Mouse (Mus musculus): Measurements from ENCODE around the gene Nedd4. TPM values are rescaled to one million over a fixed set of nuclear protein-coding genes. Genes with fewer than 3 reads are reported as not detected.

The Nedd4 gene
- polyA plus RNA-seq, 1 experiment, result 80.4 TPM

GRCm38 (mm10) chr9:72719143-72719542 is 57.0 kb downstream of the Nedd4 start:
- H3K4me1 ChIP-seq (replicated peaks; ENCODE audit: control insufficient read depth, insufficient read depth, low read length), result no peaks in the 10 kb centered on the region
- DNase-seq, result no peak
- no peak overlapping the region for H3K27ac ChIP-seq (ENCODE audit: control insufficient read depth, insufficient read depth, low read length)
- peaks cover 71% of the 10 kb centered on the region for H3K36me3 ChIP-seq (ENCODE audit: control insufficient read depth, insufficient read depth, low read length)
- H3K27me3 ChIP-seq (ENCODE audit: control insufficient read depth, insufficient read depth, low read length), result no peaks in the 10 kb centered on the region
- H3K4me3 ChIP-seq (ENCODE audit: control insufficient read depth, insufficient read depth, low read length), result no peak overlapping the region
- TF ChIP-seq CTCF (IDR thresholded peaks at IDR 0.05; ENCODE audit: borderline replicate concordance, control insufficient read depth, extremely low read depth, insufficient read depth, low read length, poor library complexity), result no peak
- no peak for TF ChIP-seq POLR2A (IDR thresholded peaks at IDR 0.05; ENCODE audit: control insufficient read depth, extremely low read depth, insufficient read depth, low read length, poor library complexity)
- 96% methylated on average over 4 of the region's 4 CpGs for WGBS

- Histone ChIP-seq H3K27ac (ENCODE audit: control insufficient read depth, insufficient read depth, low read length) (no peak overlapping the region), H3K4me1 (replicated peaks; ENCODE audit: control insufficient read depth, insufficient read depth, low read length) (no peaks in the 10 kb centered on the region; the same call in 1 of the 2 replicates), H3K4me3 (ENCODE audit: control insufficient read depth, insufficient read depth, low read length) (no peak overlapping the region), H3K36me3 (ENCODE audit: control insufficient read depth, insufficient read depth, low read length) (peaks cover 84% of the 10 kb centered on the region), H3K27me3 (ENCODE audit: control insufficient read depth, insufficient read depth, low read length) (no peaks in the 10 kb centered on the region)
- WGBS, result 95% methylated on average over 14 of the region's 14 CpGs
- no peak for DNase-seq
- no peak for TF ChIP-seq POLR2A (IDR thresholded peaks at IDR 0.05; ENCODE audit: control insufficient read depth, extremely low read depth, insufficient read depth, low read length, poor library complexity)
- TF ChIP-seq CTCF (IDR thresholded peaks at IDR 0.05; ENCODE audit: borderline replicate concordance, control insufficient read depth, extremely low read depth, insufficient read depth, low read length, poor library complexity), result no peak
Measured at GRCm38 (mm10) chr9:72721221-72721620, 59.1 kb downstream of the Nedd4 start.

GRCm38 (mm10) chr9:72722622-72723021 is 60.5 kb downstream of the Nedd4 start:
- Histone ChIP-seq H3K27me3 (ENCODE audit: control insufficient read depth, insufficient read depth, low read length) (no peaks in the 10 kb centered on the region), H3K36me3 (ENCODE audit: control insufficient read depth, insufficient read depth, low read length) (peaks cover 88% of the 10 kb centered on the region), H3K4me1 (replicated peaks; ENCODE audit: control insufficient read depth, insufficient read depth, low read length) (no peaks in the 10 kb centered on the region; the same call in 1 of the 2 replicates), H3K27ac (ENCODE audit: control insufficient read depth, insufficient read depth, low read length) (no peak overlapping the region), H3K4me3 (ENCODE audit: control insufficient read depth, insufficient read depth, low read length) (no peak overlapping the region)
- no peak for TF ChIP-seq CTCF (IDR thresholded peaks at IDR 0.05; ENCODE audit: borderline replicate concordance, control insufficient read depth, extremely low read depth, insufficient read depth, low read length, poor library complexity)
- TF ChIP-seq POLR2A (IDR thresholded peaks at IDR 0.05; ENCODE audit: control insufficient read depth, extremely low read depth, insufficient read depth, low read length, poor library complexity), result no peak
- WGBS, result 95% methylated on average over 3 of the region's 3 CpGs
- DNase-seq, result no peak

GRCm38 (mm10) chr9:72724491-72725221 is 62.5 kb downstream of the Nedd4 start:
- no peak for TF ChIP-seq CTCF (IDR thresholded peaks at IDR 0.05; ENCODE audit: borderline replicate concordance, control insufficient read depth, extremely low read depth, insufficient read depth, low read length, poor library complexity)
- no peak for TF ChIP-seq POLR2A (IDR thresholded peaks at IDR 0.05; ENCODE audit: control insufficient read depth, extremely low read depth, insufficient read depth, low read length, poor library complexity)
- WGBS, result 85% methylated on average over 8 of the region's 8 CpGs
- Histone ChIP-seq H3K27me3 (ENCODE audit: control insufficient read depth, insufficient read depth, low read length) (no peaks in the 10 kb centered on the region), H3K4me3 (ENCODE audit: control insufficient read depth, insufficient read depth, low read length) (no peak overlapping the region), H3K36me3 (ENCODE audit: control insufficient read depth, insufficient read depth, low read length) (peaks cover 78% of the 10 kb centered on the region), H3K4me1 (replicated peaks; ENCODE audit: control insufficient read depth, insufficient read depth, low read length) (no peaks in the 10 kb centered on the region; the same call in 1 of the 2 replicates), H3K27ac (ENCODE audit: control insufficient read depth, insufficient read depth, low read length) (no peak overlapping the region)
- DNase-seq, result no peak

- no peak overlapping the region for H3K27ac ChIP-seq (ENCODE audit: control insufficient read depth, insufficient read depth, low read length)
- WGBS, result 46% methylated on average over 3 of the region's 3 CpGs
- peak; percentile 53 for DNase-seq
Measured at GRCm38 (mm10) chr9:72733966-72734365, 71.8 kb downstream of the Nedd4 start.

DNA sequence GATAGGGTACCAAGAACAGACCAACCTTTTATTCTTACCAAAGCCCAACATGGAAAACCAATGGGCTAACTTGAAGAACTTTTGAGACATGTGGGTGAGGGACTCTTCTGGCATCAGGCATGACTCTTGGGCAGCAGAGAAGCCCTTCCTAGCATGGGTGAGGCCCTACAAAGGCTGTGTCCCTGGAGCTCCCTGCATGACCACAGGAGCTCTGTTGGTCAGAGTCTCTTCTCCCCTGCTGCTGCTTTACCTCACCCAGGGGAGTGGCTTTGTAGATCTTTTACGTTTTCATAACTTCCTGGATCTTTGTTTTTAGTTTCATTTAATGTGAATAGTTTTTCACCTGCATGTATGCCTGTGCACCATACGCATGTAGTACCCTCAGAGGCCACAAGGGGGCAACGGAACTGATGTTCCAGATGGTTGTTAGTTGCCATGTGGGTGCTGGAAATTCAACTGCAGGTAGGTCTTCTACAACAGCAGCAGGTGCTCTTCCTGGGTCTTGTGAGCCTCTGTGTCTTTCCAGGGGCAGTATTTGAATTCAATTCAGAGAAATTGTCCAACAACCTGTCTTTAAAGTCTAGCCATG is 73.8 kb downstream of the Nedd4 start:
- TF ChIP-seq POLR2A (IDR thresholded peaks at IDR 0.05; ENCODE audit: control insufficient read depth, extremely low read depth, insufficient read depth, low read length, poor library complexity) (no peak), CTCF (IDR thresholded peaks at IDR 0.05; ENCODE audit: borderline replicate concordance, control insufficient read depth, extremely low read depth, insufficient read depth, low read length, poor library complexity) (no peak)
- peak; percentile 70 for DNase-seq
- H3K27me3 ChIP-seq (ENCODE audit: control insufficient read depth, insufficient read depth, low read length), result no peaks in the 10 kb centered on the region
- 56% methylated on average over 3 of the region's 3 CpGs for WGBS
- H3K36me3 ChIP-seq (ENCODE audit: control insufficient read depth, insufficient read depth, low read length), result peaks cover 76% of the 10 kb centered on the region
- no peak overlapping the region for H3K4me3 ChIP-seq (ENCODE audit: control insufficient read depth, insufficient read depth, low read length)
- no peaks in the 10 kb centered on the region for H3K4me1 ChIP-seq (replicated peaks; ENCODE audit: control insufficient read depth, insufficient read depth, low read length)
- H3K27ac ChIP-seq (ENCODE audit: control insufficient read depth, insufficient read depth, low read length), result no peak overlapping the region

More at GRCm38 (mm10) chr9:72733966-72734365, 71.8 kb downstream of the Nedd4 start:
- Histone ChIP-seq H3K4me1 (replicated peaks; ENCODE audit: control insufficient read depth, insufficient read depth, low read length) (no peaks in the 10 kb centered on the region), H3K27me3 (ENCODE audit: control insufficient read depth, insufficient read depth, low read length) (no peaks in the 10 kb centered on the region), H3K4me3 (ENCODE audit: control insufficient read depth, insufficient read depth, low read length) (no peak overlapping the region), H3K36me3 (ENCODE audit: control insufficient read depth, insufficient read depth, low read length) (peaks cover 71% of the 10 kb centered on the region)
- no peak for TF ChIP-seq POLR2A (IDR thresholded peaks at IDR 0.05; ENCODE audit: control insufficient read depth, extremely low read depth, insufficient read depth, low read length, poor library complexity)
- TF ChIP-seq CTCF (IDR thresholded peaks at IDR 0.05; ENCODE audit: borderline replicate concordance, control insufficient read depth, extremely low read depth, insufficient read depth, low read length, poor library complexity), result no peak
